Mouse (Mus musculus) hindbrain, embryonic 15.5 days (tissue): ENCODE measurements around the gene Efl1. TPM values are rescaled to one million over a fixed set of nuclear protein-coding genes. Genes with fewer than 3 reads are reported as not detected.

Experiments
- ATAC-seq: fragments of 200-750 bp; cut with Nextera tagmentation; 2 replicates; pipeline ENCODE4 v1.8.0; 2017; ENCODE audit warnings: low read depth, moderate number of reproducible peaks, moderate TSS enrichment; ENCODE audit not compliant: low FRiP score
- H3K27ac ChIP-seq: fragments of 300-500 bp; sonication (generic); replicated peaks from 2 replicates; pipeline ENCODE4 v1.5.1; 2015; ENCODE audit warnings: mild to moderate bottlenecking, inconsistent platforms
- H3K27me3 ChIP-seq: fragments of 300-500 bp; sonication (generic); 2 replicates; pipeline ENCODE4 v1.6.1; 2015; ENCODE audit warnings: control low read depth, inconsistent platforms
- H3K36me3 ChIP-seq: fragments of 300-500 bp; sonication (generic); 2 replicates; pipeline ENCODE4 v1.6.1; 2015; ENCODE audit warnings: control low read depth, inconsistent platforms
- H3K4me1 ChIP-seq: fragments of 300-500 bp; sonication (generic); replicated peaks from 2 replicates; pipeline ENCODE4 v1.6.1; 2015; ENCODE audit warnings: control low read depth, inconsistent platforms
- H3K4me2 ChIP-seq: fragments of 300-500 bp; sonication (generic); 2 replicates; pipeline ENCODE4 v1.6.1; 2015; ENCODE audit warnings: moderate library complexity, mild to moderate bottlenecking, inconsistent platforms
- H3K4me3 ChIP-seq: fragments of 300-500 bp; sonication (generic); 2 replicates; pipeline ENCODE4 v1.5.1; 2015; ENCODE audit warnings: mild to moderate bottlenecking, inconsistent platforms
- H3K9ac ChIP-seq: fragments of 300-500 bp; sonication (generic); 2 replicates; pipeline ENCODE4 v1.6.1; 2015; ENCODE audit warnings: inconsistent platforms
- H3K9me3 ChIP-seq: fragments of 300-500 bp; sonication (generic); 2 replicates; pipeline ENCODE4 v1.6.1; 2016; ENCODE audit warnings: control low read depth, inconsistent platforms
- WGBS: fragments of 180-500 bp; shearing (Covaris S2); methylation state at CpG from one replicate; pipeline ENCODE4 v1.1.7; 2015; 5-methylcytosine and 5-hydroxymethylcytosine counted together
- polyA plus RNA-seq: library from polyadenylated mRNA; unstranded; fragments of >200 nt; fragmentation: Nextera tagmentation; extraction: Ambion mirVana; gene quantifications from 2 replicates; pipeline ENCODE4 v1.2.1, GENCODE M21; 2015

The Efl1 gene
- polyA plus RNA-seq, 1 experiment from 2014 or later = 19.5 TPM

- ATAC-seq = no peak
Measured at GRCm38 (mm10) chr7:82688736-82689135, 40.3 kb downstream of the Efl1 start.

DNA sequence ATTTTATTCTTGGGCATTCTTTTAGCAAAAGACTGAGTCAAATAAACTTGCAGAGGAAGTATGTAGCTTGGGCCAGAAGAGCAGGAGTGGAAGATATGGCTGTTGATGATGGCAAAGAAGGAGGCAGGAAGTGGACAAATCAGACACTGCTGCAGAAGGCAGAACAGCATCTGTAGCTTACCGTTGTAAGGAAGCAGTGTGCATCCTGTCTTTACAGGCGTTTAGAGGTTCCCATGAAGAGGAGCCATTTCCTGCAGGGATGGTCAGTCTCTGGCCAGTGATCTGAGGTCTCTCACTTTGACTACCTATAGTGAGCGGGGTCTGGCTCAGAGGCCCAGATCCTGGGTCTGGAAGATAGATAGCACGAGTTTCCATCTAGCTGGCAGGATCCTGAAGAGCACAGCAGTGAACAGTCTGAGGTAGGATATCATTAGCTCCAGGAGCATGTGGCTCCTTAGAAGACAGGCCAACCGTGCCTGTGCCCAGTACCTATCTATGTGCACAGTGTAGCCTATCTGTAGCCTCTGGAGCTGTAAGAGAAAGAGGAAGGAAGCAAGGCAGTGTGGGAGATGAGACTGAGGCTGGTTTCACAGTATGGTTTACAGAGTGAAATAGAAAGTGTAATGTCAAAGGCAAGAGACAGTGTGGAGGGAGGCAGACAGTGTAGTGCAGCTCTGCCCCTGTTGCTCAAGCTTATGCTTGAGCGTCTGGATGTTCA is 42.8 kb downstream of the Efl1 start:
- no peaks in the 10 kb centered on the region for H3K9me3 ChIP-seq
- H3K27me3 ChIP-seq = no peaks in the 10 kb centered on the region
- H3K4me3 ChIP-seq = no peak overlapping the region
- H3K4me2 ChIP-seq = no peak overlapping the region
- H3K27ac ChIP-seq = no peak overlapping the region
- no peaks in the 10 kb centered on the region for H3K4me1 ChIP-seq
- H3K36me3 ChIP-seq = peaks cover 31% of the 10 kb centered on the region
- H3K9ac ChIP-seq = no peak overlapping the region
- WGBS = 88% methylated on average over 6 of the region's 6 CpGs
- ATAC-seq = no peak

More at GRCm38 (mm10) chr7:82688736-82689135, 40.3 kb downstream of the Efl1 start:
- H3K36me3 ChIP-seq = peaks cover 18% of the 10 kb centered on the region
- H3K9ac ChIP-seq = no peak overlapping the region
- H3K4me1 ChIP-seq = no peaks in the 10 kb centered on the region
- WGBS = 59% methylated on average over 3 of the region's 3 CpGs
- no peaks in the 10 kb centered on the region for H3K27me3 ChIP-seq
- no peak overlapping the region for H3K4me2 ChIP-seq
- H3K9me3 ChIP-seq = no peaks in the 10 kb centered on the region
- no peak overlapping the region for H3K4me3 ChIP-seq
- no peak overlapping the region for H3K27ac ChIP-seq

DNA sequence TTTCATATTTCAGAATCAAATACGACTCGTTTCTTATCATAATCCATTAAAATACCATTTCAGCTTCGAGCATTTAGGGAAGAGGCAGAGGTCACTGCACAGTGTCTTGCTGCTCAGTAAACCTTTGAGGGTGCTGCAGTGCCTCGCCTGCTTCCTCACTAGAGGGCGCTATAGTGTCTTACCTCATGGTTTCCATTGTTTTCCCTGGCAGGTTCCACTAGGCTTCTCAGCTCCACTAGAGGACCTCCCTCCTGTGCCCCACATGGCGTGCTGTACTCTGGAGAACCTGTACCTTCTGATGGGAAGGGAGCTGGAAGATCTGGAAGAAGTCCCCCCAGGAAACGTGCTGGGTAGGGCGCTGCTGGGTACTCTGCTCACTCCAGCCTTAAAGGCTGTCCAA is 49.3 kb downstream of the Efl1 start:
- Histone ChIP-seq H3K9ac (no peak overlapping the region), H3K27ac (no peak overlapping the region), H3K36me3 (peaks cover 42% of the 10 kb centered on the region), H3K9me3 (no peaks in the 10 kb centered on the region), H3K27me3 (no peaks in the 10 kb centered on the region), H3K4me1 (no peaks in the 10 kb centered on the region), H3K4me3 (no peak overlapping the region), H3K4me2 (no peak overlapping the region)
- ATAC-seq = no peak
- WGBS = 84% methylated on average over 8 of the region's 8 CpGs

- no peak overlapping the region for H3K4me3 ChIP-seq
- no peaks in the 10 kb centered on the region for H3K27me3 ChIP-seq
- peaks cover 30% of the 10 kb centered on the region for H3K36me3 ChIP-seq
- WGBS = 96% methylated on average over 3 of the region's 3 CpGs
- no peak overlapping the region for H3K4me2 ChIP-seq
- no peaks in the 10 kb centered on the region for H3K4me1 ChIP-seq
- H3K27ac ChIP-seq = no peak overlapping the region
- H3K9me3 ChIP-seq = no peaks in the 10 kb centered on the region
- ATAC-seq = no peak
- H3K9ac ChIP-seq = no peak overlapping the region
Measured at GRCm38 (mm10) chr7:82698968-82699367, 50.6 kb downstream of the Efl1 start.

DNA sequence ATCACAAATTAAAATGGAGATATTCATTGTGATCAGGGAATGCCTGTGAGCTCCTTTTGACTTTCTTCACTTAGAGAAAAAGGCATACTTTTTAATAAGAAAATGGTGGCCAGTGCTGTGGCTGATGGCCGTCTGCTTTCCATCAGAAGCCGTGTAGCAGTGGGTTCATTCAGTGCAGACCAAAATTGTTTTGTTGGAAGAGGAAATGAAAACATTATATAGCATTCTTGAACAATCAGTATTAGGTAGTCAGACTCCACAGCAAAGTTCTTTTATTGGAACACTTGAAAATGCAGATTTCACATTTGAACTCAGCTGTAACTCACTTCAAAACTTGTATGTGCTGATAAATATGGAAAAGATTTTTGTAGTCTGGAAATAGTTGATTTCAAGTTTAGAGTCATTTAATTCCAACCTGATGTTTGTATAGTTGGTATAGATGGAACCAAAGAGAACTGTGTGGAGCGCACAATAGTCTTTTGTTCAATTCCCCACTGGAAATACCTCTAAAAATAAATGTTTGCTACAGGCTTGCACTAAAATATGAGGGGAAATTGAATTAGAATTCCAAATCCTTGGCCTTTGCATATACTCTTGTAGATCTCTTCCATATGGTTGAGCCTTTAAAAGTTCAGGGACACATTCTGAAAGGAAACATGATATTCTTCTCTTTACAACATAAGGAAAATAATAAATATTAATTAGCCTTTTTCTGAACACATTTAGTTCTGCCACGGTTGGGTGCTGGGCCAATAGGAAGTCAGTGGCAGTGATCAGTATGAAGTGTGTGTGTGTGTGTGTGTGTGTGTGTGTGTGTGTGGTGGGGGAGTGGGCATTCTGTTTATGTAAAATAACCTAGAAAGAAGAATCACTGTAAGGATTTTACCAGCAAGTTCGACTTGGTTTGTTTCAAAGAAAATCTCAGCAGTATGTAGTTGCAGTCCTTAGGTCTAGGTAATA is 54.2 kb downstream of the Efl1 start:
- H3K4me2 ChIP-seq = no peak overlapping the region
- no peak for ATAC-seq
- no peak overlapping the region for H3K27ac ChIP-seq
- no peak overlapping the region for H3K9ac ChIP-seq
- H3K36me3 ChIP-seq = peaks cover 11% of the 10 kb centered on the region; the same call in 1 of the 2 replicates
- H3K4me3 ChIP-seq = no peak overlapping the region
- no peaks in the 10 kb centered on the region for H3K27me3 ChIP-seq
- no peaks in the 10 kb centered on the region for H3K4me1 ChIP-seq
- WGBS = 75% methylated on average over 5 of the region's 5 CpGs
- no peaks in the 10 kb centered on the region for H3K9me3 ChIP-seq

GRCm38 (mm10) chr7:82709172-82709571 is 60.8 kb downstream of the Efl1 start:
- no peak overlapping the region for H3K27ac ChIP-seq
- no peak for ATAC-seq
- 98% methylated on average over 4 of the region's 4 CpGs for WGBS
- no peaks in the 10 kb centered on the region for H3K27me3 ChIP-seq
- no peaks in the 10 kb centered on the region for H3K36me3 ChIP-seq
- H3K4me1 ChIP-seq = no peaks in the 10 kb centered on the region
- H3K9ac ChIP-seq = no peak overlapping the region
- H3K4me2 ChIP-seq = no peak overlapping the region
- H3K4me3 ChIP-seq = no peak overlapping the region
- no peaks in the 10 kb centered on the region for H3K9me3 ChIP-seq

GRCm38 (mm10) chr7:82715210-82715911 is 66.9 kb downstream of the Efl1 start:
- H3K4me2 ChIP-seq = no peak overlapping the region; the same call in 1 of the 2 replicates
- peak overlapping the region; percentile 14; the same call in 1 of the 2 replicates for H3K9ac ChIP-seq
- no peaks in the 10 kb centered on the region for H3K9me3 ChIP-seq
- no peaks in the 10 kb centered on the region for H3K27me3 ChIP-seq
- peak; percentile 90 for ATAC-seq
- H3K27ac ChIP-seq = peak overlapping the region; percentile 68; the same call in 1 of the 2 replicates
- 53% methylated on average over 7 of the region's 7 CpGs for WGBS
- H3K4me3 ChIP-seq = no peak overlapping the region
- no peaks in the 10 kb centered on the region for H3K36me3 ChIP-seq
- H3K4me1 ChIP-seq = peaks cover 13% of the 10 kb centered on the region

GRCm38 (mm10) chr7:82715912-82716601 is 67.6 kb downstream of the Efl1 start:
- Histone ChIP-seq H3K27me3 (no peaks in the 10 kb centered on the region), H3K9me3 (no peaks in the 10 kb centered on the region), H3K36me3 (no peaks in the 10 kb centered on the region), H3K4me3 (no peak overlapping the region), H3K27ac (peak overlapping the region; percentile 68), H3K9ac (peak overlapping the region; percentile 14; the same call in 1 of the 2 replicates), H3K4me2 (peak overlapping the region; percentile 6; the same call in 1 of the 2 replicates), H3K4me1 (peaks cover 13% of the 10 kb centered on the region)
- ATAC-seq = peak; percentile 25; the same call in 1 of the 2 replicates
- 33% methylated on average over 8 of the region's 8 CpGs for WGBS

DNA sequence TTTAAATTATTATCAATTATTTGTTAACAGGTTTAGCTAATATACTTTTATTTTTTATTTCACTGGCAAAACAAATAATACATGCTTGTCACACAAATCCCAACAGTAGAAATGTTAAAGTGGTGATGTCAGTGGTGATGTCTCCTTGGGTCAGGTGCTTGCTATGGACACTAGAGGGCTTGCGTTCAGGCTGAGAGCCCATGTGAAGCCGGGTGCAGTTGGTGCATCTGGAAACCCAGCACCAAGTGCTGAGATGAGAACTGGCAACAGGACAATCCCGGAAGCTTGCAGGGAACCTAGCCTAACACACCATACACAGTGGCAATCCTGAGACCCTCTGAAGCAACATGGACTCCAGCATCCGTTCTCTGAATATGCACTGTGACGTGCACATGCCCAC is 70.9 kb downstream of the Efl1 start:
- H3K27me3 ChIP-seq = no peaks in the 10 kb centered on the region
- peak; percentile 27; the same call in 1 of the 2 replicates for ATAC-seq
- peaks cover 13% of the 10 kb centered on the region for H3K4me1 ChIP-seq
- no peaks in the 10 kb centered on the region for H3K9me3 ChIP-seq
- no peak overlapping the region for H3K27ac ChIP-seq
- no peaks in the 10 kb centered on the region for H3K36me3 ChIP-seq
- H3K9ac ChIP-seq = no peak overlapping the region
- H3K4me2 ChIP-seq = no peak overlapping the region
- WGBS = 57% methylated on average over 5 of the region's 5 CpGs
- no peak overlapping the region for H3K4me3 ChIP-seq

DNA sequence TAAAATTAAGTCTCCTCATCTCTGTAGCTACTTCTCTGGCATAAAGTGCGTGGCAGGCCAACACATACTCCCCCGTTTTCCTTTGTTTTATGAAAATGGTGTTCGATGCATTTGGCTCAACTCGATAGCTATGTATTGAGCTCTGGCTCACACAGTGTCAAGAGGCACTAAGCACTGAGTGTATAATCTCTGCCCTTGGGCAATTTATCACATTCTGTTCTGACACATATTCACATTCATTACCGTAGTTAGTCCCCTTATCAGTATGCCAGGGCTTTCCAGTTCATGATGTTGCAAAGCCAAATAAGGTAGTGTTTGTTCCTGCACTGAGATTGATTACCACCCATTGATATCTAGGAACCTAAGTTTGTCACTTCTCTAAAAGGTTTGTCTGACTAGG is 71.3 kb downstream of the Efl1 start:
- Histone ChIP-seq H3K4me1 (peaks cover 13% of the 10 kb centered on the region), H3K27me3 (no peaks in the 10 kb centered on the region), H3K9ac (no peak overlapping the region), H3K9me3 (no peaks in the 10 kb centered on the region), H3K27ac (no peak overlapping the region), H3K36me3 (no peaks in the 10 kb centered on the region), H3K4me3 (no peak overlapping the region), H3K4me2 (no peak overlapping the region)
- no peak for ATAC-seq
- WGBS = 55% methylated on average over 5 of the region's 5 CpGs

DNA sequence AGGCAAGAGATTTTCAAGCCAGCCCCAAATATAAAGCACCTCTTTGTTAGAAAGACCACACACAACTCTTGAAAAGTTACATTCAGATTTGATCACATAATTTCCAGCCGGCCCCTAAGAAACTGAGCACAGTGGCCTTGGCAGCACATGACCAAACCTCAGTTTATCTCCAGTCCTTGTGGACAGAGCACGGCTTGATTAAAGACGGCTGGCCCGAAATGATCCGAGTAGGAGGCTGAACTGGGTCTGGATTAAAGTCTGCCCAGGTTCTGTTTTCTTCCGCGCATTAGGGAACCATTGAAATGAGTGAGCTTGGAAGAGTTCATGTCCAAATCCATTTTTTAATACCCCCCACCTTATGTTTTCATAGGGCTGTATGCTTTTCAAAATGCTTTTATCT is 72.1 kb downstream of the Efl1 start:
- H3K27ac ChIP-seq = no peak overlapping the region
- H3K9me3 ChIP-seq = no peaks in the 10 kb centered on the region
- peaks cover 13% of the 10 kb centered on the region for H3K4me1 ChIP-seq
- H3K36me3 ChIP-seq = no peaks in the 10 kb centered on the region
- no peaks in the 10 kb centered on the region for H3K27me3 ChIP-seq
- H3K4me3 ChIP-seq = no peak overlapping the region
- no peak overlapping the region for H3K4me2 ChIP-seq
- WGBS = 86% methylated on average over 7 of the region's 7 CpGs
- H3K9ac ChIP-seq = no peak overlapping the region
- ATAC-seq = no peak
